Mouse (Mus musculus) naive thymus-derived CD4-positive, alpha-beta T cell, adult 2 months (primary cell): Measurements from ENCODE around the gene Pias3.
"Not testable (repeated sequence)": the region's sequence is repeated elsewhere in the genome, so short reads cannot be mapped to it uniquely, and the experiment has no call there.

Experiments used
- DNase-seq: peaks from one replicate; pipeline ENCODE4 v3.0.0-alpha.2; 2011; ENCODE audit warnings: low read depth

Gene Pias3

DNA sequence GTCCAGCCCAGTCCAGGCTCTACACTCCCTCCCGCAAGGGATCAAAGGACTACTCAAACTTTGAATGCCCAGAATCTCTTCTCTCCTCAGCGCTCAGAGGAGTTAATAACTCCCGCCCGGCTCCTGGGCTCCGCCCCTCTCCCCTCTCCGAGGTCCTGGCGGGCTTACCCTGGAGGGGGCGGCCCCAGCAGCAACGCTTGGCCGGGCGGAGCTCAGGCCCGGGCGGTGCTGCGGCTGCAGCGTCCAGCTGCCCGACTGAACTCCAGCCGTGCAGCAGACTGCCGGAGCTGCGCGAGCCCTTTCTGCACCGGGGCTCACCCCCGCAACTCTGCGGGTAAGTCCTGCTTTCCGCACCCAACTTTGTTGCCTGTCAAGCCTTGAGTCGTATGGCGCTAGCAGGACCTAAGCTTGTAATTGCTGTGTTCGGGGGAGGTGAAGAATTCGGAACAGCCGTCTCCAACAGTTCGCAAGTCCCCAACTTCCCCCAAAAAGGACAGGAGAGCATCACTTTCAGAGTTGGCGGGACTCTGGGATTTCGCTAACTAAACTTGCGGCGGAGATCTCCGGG, at the start of gene Pias3:
Pias3 (plus strand) TSS at position 187 of the 568 bp plus-strand sequence.
- peak; percentile 69 for DNase-seq

DNA sequence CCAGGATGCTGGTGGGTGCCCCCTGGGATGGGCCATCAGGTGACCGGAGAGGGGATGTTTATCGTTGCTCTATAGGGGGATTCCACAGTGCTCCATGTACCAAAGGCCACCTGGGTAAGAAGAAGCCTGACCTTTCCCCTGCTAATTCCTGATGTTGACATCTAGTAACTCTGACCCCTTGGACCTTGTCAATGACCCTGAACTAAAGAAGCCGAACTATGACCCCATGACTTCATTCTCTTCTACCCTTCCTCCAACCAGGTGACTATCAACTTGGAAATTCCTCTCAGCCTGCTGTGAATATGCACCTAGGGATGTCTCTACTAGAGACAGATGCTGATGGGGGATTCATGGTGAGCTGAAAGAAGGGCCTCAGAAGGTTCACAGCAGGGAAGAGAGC, 48.8 kb upstream of the Pias3 start:
- no peak for DNase-seq

DNA sequence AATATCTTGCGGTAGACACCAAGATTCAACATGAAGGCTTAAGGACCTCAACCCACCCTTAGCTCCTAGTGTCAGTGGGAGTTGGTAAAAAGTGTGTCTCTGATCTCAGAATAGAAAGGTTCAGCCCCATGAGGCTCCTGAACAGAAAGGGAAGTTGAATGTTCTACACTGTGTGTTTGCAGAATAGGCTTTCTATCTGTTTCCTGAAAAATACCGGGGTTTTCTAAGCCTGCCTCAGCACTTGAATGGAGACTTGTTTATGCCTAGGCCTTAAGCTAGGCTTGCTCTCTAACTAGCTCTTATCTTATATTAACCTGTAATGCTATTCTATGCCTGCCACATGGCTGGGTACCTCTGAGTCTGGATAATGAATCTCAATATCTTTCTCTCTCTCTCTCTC, 35.3 kb upstream of the Pias3 start:
- DNase-seq = no peak

DNA sequence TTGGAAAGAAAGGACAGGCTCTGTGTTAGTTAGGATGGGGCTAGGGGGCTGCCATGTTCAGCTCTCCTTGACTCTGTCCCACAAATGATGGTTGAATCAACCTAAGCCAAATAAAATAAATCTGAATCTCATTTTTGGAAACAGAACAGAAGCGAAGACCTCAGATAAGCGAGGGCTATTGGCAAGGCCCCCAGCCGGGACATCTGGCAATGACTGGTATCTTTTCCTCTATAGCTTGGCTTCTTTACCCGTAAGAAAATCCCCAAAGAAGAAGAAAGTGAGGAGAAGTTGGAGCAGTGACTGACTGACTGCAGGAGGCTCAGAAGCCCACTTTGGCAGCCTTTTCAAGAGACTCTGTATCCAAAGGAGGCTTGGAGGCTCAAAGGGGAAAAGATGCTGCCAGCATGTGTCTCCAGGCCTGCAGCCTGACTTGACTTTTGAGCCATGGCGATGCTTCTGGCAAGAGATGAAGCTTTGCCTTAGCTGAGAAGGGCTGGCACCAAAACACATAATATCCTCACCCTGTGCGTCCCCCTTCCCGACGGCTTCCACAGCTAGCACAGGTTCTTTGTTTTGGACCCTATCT, 33.4 kb upstream of the Pias3 start:
- DNase-seq = no peak

DNA sequence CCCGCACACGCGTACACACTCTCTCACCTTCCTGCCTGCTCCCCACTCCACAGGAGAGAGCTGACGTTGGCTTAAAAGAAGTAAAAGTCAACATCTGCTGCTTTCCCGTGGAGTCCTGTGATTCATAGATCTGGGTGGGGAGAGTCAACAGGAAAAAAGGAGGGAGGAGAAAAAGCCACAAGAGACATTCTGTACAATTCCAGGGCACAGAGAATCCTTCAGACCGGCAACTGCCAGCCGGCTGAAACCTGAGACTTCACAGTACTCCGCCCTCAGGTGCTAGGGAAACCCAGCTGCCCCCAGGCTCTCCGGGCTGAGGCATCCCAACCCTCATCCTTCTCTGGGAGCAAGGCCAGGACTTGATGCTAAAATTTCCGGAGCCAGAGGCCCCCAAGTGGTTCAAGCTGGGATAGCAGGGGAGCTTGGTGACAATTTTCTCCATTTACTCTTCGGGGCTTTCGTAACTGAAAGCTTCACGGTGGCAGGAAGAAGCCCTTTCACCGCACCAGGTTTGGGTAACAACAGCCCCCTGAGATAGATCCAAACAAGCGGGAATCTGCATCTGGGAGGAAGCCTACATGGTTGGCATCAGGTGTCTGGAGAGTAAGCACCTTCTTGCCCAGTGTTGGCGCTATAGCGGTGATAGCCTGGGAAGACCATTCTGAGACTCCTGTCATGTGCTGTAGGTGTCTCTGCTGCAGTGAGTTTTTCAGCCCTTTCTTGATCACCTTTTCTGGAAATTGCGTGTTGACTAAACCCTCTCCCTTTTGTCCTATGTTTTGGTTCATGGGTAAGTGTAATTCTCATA, 32.5 kb upstream of the Pias3 start:
- DNase-seq = peak; percentile 81

DNA sequence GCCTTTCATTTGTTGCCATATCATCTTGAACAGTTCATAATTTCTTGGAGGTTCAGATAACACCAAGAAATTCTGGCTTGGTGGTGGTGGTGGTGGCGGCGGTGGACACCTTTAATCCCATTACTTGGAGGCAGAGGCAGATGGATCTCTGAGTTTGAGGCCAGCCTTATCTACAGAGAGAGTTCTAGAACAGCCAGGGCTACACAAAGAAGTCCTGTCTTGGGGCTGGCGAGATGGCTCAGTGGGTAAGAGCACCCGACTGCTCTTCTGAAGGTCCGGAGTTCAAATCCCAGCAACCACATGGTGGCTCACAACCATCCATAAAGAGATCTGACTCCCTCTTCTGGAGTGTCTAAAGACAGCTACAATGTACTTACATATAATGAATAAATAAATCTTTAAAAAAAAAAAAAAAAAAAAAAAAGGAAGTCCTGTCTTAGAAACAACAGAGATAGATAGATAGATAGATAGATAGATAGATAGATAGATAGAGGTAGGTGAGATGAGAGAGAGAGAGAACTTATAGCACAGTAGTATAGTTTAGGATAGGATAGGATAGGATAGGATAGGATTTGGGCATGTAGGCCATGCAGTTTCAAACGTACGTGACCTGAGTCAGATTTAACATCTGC, 30.3 kb upstream of the Pias3 start:
- not testable (repeated sequence) for DNase-seq

DNA sequence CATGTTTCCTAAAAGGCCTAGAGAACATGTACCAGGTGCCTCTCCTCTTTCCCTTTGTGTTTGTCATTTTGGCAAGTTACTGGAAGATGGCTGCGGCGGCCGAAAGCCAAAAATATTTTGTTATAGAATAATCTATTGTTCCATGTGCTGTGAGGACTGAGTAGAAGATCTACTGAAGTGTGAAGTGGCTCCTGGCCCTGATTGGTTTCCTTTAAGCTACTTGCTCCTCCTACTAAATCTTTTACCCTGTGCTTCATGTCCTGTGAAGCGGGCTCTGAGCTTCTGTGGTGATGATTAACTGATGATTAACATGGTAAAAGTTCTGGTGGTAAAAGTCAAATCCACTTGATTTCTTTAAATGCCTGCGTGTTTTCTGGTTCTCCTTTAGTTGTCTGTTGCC, 29.3 kb upstream of the Pias3 start:
- DNase-seq = no peak

DNA sequence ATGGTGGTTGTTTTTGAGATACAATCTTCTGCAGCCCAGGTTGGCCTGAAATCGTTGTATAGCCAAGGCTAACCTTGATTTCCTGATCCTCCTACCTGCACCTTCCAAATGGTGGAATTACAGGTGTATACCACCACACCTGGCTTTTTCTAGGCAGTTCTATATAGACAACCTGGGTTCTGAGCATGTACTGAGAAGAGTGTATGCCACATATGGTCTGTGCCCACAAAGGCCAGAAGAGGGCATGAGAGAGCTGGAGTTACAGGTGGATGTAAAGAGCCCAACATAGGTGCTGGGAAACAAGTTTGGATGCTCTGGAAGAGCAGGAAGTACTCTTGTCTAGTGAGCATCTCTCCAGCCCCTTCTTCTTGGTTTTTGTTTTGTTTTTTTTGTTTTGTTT, 28.9 kb upstream of the Pias3 start:
- peak; percentile 55 for DNase-seq

DNA sequence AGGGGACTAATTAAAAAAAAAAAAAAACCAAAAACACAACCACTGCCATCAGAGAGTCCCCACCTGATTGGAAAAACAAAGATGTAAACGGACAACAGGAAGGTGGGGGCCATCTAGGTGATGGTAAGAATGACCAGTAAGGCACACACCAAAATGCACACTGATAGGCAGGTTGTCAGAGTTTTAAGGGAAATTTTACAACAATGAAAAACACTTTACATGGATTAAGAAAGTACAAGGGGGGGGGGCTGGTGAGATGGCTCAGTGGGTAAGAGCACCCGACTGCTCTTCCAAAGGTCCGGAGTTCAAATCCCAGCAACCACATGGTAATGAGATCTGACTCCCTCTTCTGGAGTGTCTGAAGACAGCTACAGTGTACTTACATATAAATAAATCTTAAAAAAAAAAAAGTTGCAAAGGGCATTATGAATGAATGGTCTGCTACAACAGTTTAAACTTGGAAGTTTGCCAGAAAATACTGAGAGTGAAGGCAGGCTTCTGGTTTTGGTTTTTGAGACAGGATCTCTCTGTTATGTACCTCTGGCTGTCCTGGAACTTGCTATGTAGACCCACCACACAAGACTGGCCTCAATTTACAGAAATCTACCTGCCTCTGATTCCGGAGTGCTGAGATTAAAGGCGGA, 27.6 kb upstream of the Pias3 start:
- peak; percentile 26 for DNase-seq

DNA sequence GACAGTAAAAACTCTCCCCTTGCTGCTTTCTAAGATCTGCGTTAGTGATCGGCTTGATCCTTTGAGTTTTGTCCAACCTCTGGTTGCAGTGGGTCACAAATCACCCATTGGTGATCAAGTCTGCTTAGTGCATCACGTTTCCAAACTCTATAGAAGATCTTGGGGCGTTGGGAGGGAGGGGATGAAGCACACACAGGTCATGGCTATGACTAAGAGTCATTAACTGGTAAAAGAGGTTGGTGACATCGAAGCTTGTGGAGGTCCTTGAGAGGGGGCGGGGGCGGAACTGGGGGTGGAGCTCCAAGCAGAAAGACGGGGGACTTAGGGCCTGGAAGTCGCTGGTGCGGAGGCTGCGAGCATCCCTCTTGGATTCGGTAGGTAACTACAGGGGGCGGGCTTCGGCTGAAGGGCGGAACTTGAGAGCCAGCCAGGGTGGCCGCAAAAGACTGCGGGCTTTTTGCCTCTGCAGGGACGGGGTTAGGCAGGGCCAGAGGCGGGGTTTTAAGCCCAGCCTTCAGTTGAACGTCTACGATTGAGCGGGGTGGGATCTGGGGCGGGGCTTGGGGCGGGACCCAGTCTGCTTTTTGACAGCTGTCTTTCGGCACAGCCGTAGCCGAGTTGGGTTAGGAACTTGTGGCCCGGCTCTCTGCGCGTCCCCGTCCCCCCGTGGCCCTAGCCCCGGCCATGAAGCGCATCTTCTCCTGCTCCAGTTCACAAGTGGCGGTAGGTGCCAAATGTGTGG, 26.3 kb upstream of the Pias3 start, which contains the start of gene Ankrd35:
Ankrd35 (plus strand) TSS at position 405 of the 742 bp plus-strand sequence.
- peak; percentile 92 for DNase-seq

DNA sequence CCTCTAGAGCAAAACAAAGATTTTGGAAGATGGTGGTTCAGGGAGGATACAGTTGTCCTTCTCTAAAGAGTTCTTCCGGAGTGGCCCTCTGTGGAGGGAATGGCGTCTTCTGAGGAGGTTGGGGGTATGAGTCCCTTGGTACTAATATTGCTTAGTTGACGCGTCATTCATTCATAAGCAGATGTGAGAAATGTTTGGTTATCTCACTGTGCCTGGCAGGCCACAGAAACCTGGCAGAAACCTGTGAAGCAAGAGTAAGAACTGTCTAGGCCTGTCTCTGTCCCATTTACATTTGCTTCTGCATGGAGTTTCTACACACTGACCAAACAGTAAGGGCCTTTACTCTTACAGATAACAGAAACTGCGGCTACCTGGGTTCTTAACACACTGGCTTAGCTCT, 24.7 kb upstream of the Pias3 start:
- DNase-seq = no peak

DNA sequence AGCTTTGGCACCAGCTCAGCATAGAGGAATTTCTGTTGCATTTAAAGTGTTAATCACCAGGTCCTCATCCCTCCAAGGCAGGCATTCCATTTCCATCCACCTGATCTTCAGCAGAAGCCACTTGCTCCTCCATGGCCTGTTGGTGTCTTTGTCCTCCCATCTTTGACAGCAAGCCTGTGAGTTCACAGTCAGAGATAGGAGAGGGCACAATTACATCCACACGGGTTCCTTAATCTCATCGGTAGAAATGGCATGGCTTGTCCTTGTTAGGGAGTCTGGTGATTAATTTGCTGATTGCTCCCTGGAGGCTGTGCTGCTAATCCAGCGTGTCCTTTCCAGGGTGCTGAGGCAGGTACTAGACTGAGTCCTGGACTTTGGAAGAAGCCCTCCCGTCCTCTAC, 22.7 kb upstream of the Pias3 start:
- DNase-seq = no peak

DNA sequence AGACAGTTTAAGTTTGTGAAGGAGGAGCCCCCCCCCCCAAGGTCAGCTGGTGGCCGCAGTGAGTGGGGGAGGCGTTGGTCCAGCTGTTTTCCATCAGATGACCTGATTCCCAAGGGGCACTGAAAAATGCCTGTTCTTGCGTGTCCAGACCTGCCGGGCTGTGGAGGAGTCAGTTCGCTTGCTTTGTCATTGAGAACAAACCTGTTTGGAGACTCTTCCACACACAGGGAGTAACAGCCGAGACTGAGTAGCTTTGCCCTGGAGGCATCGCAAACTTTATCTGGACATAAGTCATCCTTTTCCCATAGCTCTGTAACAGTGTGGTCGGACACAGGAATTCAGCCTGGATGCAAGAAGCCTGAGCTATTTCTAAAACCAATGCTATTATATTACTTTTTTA, 21.7 kb upstream of the Pias3 start:
- no peak for DNase-seq

DNA sequence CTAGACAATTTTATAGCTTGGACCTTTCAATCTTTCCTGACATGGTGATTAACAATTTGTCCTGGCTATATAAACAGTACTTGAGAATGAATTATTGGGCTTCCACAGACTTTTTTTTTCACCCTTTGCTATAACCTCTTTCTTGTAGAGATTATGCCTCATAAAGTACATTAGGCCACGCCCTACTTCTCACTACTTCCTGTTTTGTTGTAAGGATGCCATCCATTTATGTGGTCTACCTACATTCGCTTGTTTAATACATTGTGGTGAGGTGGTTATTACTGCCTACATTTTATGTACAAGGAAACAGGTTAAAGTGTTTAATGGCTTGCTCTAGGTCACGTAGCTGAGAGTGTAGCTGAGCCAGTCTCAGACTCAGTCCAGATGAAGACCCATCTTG, 21.0 kb upstream of the Pias3 start:
- DNase-seq = peak; percentile 62

DNA sequence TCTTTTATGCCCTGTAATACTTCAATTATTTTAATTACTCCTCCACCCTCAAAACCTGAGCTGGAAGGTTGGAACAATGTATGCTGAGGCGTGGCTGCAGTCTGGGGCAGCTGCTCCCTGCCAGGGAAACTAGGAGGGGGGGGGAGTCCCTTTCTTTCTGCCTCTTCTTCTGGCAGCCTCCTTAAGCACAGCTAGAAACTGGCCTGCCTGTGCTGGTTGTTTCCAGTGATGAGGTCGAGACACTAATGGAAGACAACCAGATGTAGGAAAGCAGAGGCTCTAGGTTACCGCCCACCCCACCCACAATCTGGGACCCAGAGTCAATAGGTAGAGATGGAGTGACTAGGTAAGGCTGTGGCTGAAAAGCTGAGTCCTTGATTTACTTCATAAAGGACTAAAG, 20.5 kb upstream of the Pias3 start:
- no peak for DNase-seq

DNA sequence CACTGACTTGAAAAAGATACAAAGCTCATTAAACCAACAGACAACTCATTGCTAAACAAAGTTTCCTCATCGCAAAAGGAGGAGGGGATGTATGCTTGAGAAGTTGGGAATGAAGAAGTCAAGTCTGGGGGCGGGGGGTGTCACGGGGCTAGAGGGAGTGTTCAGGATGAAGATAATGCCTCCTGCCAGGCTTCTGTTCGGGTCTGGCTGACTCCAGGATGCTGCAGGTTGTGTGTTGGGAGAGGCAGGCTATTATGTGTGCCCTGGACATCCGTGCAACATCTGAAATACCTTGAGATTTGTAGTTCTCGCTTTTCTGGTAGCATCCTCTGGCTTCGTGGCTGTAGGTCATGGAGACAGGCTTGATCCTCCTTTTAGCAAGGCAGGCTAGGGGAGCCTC, 17.7 kb upstream of the Pias3 start:
- DNase-seq = no peak

DNA sequence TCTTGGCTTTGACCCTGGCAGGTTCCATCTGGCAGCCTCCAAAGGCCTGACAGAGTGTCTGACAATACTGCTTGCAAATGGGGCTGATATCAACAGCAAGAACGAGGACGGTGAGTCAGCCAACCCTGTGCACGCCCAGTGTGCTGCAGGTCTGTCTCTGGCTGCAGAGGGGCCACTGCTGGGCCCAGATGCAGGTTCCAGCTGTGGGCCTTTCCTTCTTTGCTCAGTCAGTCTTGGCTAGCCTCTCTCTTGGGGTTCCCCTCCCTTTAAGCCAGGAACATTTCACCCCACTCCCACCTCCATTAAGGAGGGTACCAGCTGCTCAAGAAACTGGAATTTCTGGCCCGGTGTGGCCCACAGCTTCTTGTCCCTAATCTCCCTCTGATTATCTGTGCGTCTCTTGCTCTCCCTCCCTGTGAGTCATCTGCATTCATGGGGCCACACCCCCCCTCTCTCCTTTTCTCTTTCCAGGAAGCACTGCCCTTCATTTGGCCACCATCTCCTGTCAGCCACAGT, 17.0 kb upstream of the Pias3 start:
- no peak for DNase-seq

DNA sequence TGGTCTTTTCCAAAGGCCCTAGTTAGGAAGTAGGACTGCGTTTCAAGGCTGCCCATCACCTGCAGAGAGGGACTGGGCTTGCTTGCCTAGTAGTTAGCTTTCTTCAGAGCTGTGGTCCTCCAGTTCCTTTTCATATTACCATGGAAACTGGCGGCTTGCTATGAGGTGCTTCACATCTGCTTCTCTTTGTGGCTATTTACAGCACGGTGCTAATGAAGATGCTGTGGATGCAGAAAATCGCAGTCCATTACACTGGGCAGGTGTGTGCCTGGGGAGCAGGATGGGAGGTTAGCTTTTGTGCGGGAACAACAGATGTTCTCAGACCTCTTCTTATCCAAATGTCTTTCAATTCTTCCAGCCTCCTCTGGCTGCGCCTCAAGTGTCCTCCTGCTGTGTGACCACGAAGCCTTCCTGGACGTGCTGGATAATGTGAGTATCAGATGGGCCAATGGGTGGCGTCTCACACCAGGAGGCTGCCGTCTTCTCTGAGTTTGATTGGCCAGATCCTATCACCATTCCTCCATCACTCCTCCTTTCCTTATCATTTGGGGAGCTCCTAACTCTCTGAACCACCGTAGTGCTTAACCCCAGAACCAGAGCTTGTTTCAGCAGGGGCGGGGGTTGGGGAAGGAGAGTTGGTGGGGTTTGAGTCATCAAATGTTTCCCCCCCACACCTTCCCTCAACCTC, 15.8 kb upstream of the Pias3 start:
- DNase-seq = no peak

DNA sequence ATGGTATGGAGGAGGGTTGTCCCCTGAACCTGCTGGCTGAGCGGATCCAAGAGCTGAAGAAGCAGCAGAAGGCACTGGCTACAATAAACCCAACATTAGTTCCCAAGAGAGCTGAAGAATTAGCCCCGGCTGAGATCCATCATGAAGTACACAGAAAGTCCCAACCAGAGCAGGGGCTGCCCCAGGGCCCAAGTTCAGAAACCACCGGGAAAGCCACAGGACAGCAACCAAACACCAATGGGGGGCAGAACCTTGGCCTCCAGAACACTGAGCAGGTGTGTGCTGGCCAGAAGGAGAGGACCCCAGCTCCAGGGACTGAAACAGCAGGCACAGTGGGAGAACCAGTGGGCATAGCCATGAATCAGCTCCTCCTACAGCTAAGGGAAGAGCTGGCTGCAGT, 12.7 kb upstream of the Pias3 start:
- DNase-seq = no peak

DNA sequence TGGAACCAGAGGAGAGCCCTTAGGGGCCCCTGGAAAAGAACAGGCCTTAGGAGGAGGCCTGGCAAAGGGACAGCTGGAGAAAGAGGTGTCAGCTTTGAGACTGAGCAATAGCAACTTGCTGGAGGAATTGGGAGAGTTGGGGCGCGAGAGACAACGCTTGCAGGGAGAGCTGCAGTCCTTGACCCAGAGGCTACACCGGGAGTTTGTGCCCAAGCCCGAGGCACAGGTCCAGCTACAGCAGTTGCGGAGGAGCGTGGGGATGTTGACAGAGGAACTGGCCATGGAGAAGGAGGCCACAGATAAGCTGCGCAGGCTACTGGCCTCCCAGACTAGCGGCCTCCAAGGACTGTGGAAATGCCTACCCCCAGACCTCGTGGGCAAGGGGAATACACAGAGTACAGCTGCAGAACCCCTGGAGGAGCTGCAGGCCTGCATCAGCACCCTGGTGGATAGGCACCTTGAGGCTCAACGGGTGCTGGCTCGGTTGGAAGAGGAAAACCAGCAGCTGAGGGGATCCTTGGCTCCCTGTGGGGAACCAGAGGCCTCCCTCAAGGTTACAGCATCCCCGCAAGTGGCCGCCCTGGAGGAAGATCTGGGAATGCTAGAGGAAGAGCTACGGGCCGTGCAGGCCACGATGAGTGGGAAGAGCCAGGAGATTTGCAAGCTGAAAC, 11.9 kb upstream of the Pias3 start:
- DNase-seq = no peak

DNA sequence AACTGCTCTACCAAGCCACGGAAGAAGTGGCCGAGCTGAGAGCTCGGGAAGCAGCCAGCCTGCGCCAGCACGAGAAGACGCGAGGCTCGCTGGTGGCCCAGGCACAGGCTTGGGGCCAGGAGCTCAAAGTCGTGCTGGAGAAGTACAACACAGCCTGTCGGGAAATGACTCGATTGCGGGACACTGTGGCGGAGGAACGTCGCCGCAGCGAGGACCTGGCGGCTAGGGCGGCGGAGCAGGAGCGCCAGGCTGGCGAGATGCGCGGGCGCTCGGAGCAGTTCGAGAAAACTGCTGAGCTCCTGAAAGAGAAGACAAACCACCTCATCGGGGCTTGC, 11.4 kb upstream of the Pias3 start:
- DNase-seq = no peak
